Mouse (Mus musculus): ENCODE data around the gene Pex3.

DNA sequence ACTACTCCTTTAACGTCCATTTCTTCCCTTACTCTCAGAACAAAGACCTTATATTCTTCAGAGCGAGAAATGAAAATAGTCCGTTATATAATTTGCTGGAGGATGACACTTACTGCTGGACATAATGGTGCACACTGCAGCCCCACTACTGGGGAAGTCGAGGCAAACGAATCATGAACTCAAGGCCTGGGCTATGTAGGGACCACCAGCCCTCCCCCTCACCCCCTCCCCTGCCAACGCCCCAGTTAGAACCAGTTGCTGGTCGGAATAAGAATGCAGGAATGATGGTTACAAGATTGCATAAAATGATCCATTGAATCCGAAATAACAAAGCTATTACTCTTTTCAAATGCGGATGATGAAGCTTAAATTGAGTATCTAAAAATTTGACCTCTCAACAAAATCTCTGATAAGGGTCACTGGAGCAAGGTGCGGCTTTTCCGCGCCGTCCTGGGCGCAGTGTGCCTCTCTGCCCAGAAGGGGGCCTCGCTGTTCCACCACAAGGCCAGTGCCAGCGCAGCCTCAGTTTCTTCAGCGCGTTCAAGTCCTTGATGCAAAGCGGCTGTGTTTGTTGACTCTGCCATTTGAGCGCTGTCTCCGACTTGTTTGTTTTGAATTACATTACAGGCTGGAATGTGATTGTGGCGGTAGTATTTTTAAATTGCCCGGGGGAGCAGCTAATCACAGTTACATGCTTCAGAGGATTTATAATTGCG is 11.6 kb upstream of the Pex3 start:
- no peak for TF ChIP-seq GATA1 (IDR thresholded peaks at IDR 0.05; ENCODE audit: low read length)
- TF ChIP-seq TAL1 (IDR thresholded peaks at IDR 0.05; ENCODE audit: low read length): no peak

Measured in erythroblast, embryonic 14.5 days (primary cell).